Mouse (Mus musculus): ENCODE results near the gene Ywhah.

DNA sequence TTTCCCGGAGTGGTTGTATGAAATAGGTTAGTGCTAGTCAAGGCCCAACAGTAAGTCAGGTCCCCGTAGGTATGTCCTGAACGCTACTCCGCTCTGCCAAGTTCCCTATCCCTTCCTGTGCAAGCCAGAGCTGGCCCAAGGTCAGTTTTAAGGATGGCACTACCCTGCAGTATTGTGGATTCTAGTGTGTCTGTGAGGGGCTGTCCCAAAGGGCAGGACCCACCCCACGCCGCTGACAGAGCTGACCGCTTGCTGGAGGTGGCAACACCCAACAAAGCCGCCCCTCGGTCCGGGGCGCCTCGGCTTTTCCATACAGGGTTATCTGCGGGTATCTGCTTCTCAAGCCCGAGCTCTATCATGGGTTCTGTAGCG lies 441 bp upstream of the Ywhah start:
- TF ChIP-seq MYC (IDR thresholded peaks at IDR 0.05; ENCODE audit: low read depth, low read length), result no peak
- TF ChIP-seq RCOR1 (conservative IDR thresholded peaks at IDR 0.05; ENCODE audit: low read depth, low read length), result no peak
- TF ChIP-seq HCFC1 (IDR thresholded peaks at IDR 0.05; ENCODE audit: low read depth, low read length), result no peak
- TF ChIP-seq ZC3H11A (IDR thresholded peaks at IDR 0.05; ENCODE audit: low read depth, low read length), result no peak
- no peak for TF ChIP-seq POLR2A (IDR thresholded peaks at IDR 0.05; ENCODE audit: low read depth, low read length)
- TF ChIP-seq CTCF (conservative IDR thresholded peaks at IDR 0.05 in 1 of 2, IDR thresholded peaks at IDR 0.05 in 1 of 2; ENCODE audit: low read depth in 2 of 2, low read length in 2 of 2), result no peak
- no peak; the same call in 1 of the 2 replicates for TF ChIP-seq TBP (conservative IDR thresholded peaks at IDR 0.05; ENCODE audit: low read depth, low read length)
- no peak for TF ChIP-seq USF1 (IDR thresholded peaks at IDR 0.05; ENCODE audit: low read depth, low read length)

All from CH12.LX (cell line).